Mouse (Mus musculus): ENCODE measurements around the gene Prop1. TPM values are rescaled to one million over a fixed set of nuclear protein-coding genes. Genes with fewer than 3 reads are reported as not detected.

The Prop1 gene
- polyA plus RNA-seq, 1 experiment = not detected

DNA sequence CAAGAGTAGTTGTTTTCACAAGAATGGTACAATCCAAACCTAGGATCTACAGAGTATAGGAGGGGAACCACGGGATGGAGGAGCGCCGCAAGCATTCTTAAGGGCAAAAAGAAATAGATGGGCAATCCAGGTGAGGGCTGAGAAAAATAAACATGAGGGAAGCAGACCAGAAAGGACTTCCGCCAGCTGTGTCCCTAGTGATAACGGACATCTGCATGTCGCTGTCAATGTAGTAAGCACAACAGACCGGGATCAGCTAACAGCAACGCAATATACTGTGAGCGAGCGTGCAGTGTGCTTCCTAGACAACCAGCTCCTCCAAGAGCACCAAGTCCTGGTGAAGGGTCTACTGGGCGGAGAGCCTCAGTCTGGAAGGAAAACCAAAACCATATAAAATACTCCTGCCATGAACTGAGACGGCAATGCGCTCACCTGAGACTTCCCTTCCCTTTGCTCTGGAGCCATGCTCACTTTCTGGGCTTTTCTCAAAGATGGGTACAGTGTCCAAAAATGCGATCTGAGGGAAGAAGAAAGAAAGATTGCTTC is 23.0 kb downstream of the Prop1 start:
- Histone ChIP-seq H3K27ac (ENCODE audit: insufficient read depth, low read depth, low read length) (no peak overlapping the region), H3K36me3 (ENCODE audit: control insufficient read depth, insufficient read depth, low read length) (no peaks in the 10 kb centered on the region), H3K4me1 (ENCODE audit: control insufficient read depth, insufficient read depth, insufficient read length, low read length) (no peaks in the 10 kb centered on the region), H3K4me3 (ENCODE audit: low read depth, low read length) (peak overlapping the region; percentile 82), H3K27me3 (ENCODE audit: control insufficient read depth, insufficient read depth, low read length) (no peaks in the 10 kb centered on the region)
- WGBS = 10% methylated on average over 14 of the region's 14 CpGs
- TF ChIP-seq POLR2A (IDR thresholded peaks at IDR 0.05; ENCODE audit: low read depth, low read length) (no peak), CTCF (IDR thresholded peaks at IDR 0.05; ENCODE audit: extremely low read depth, insufficient read length, insufficient replicate concordance, low read depth, low read length) (no peak)

- H3K36me3 ChIP-seq (ENCODE audit: control insufficient read depth, insufficient read depth, low read length) = no peaks in the 10 kb centered on the region
- WGBS = under 1% methylated on average over 47 of the region's 47 CpGs
- TF ChIP-seq POLR2A (IDR thresholded peaks at IDR 0.05; ENCODE audit: low read depth, low read length) = no peak
- peak; percentile 56; the same call in 1 of the 2 replicates for TF ChIP-seq CTCF (IDR thresholded peaks at IDR 0.05; ENCODE audit: extremely low read depth, insufficient read length, insufficient replicate concordance, low read depth, low read length)
- H3K27ac ChIP-seq (ENCODE audit: insufficient read depth, low read depth, low read length) = no peak within 1 kb of the TSS
- no peaks in the 10 kb centered on the region for H3K4me1 ChIP-seq (ENCODE audit: control insufficient read depth, insufficient read depth, insufficient read length, low read length)
- H3K4me3 ChIP-seq (ENCODE audit: low read depth, low read length) = peak within 1 kb of the TSS; percentile 76
- no peaks in the 10 kb centered on the region for H3K27me3 ChIP-seq (ENCODE audit: control insufficient read depth, insufficient read depth, low read length)
Observed at GRCm38 (mm10) chr11:50915671-50916320, 37.8 kb downstream of the Prop1 start, which contains the start of gene Zfp2. TSS of gene Zfp2 (minus strand) at chr11:50916165.

DNA sequence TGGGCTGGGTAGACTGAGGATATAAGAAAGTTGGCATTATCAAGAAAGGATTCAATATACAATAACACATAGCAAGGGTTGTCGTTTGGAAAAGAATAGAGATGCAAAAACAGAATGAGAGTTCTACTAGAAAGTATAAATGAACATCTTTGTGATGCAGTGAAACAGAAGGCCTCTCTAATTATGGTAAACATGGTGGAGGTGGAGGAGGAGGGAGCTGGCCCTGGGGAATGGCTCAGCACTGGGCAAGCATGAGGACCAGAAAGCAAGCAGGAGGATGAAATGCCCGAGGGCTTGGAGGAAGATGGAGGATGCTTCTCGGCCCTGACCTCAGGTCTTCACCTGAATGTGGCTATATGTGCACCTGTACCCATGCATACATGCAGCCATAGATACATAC is 39.1 kb downstream of the Prop1 start:
- Histone ChIP-seq H3K27ac (ENCODE audit: insufficient read depth, low read depth, low read length) (no peak overlapping the region), H3K36me3 (ENCODE audit: control insufficient read depth, insufficient read depth, low read length) (no peaks in the 10 kb centered on the region), H3K4me1 (ENCODE audit: control insufficient read depth, insufficient read depth, insufficient read length, low read length) (no peaks in the 10 kb centered on the region), H3K27me3 (ENCODE audit: control insufficient read depth, insufficient read depth, low read length) (no peaks in the 10 kb centered on the region), H3K4me3 (ENCODE audit: low read depth, low read length) (no peak overlapping the region)
- 88% methylated on average over 3 of the region's 3 CpGs for WGBS
- TF ChIP-seq POLR2A (IDR thresholded peaks at IDR 0.05; ENCODE audit: low read depth, low read length) = no peak
- TF ChIP-seq CTCF (IDR thresholded peaks at IDR 0.05; ENCODE audit: extremely low read depth, insufficient read length, insufficient replicate concordance, low read depth, low read length) = no peak

- Histone ChIP-seq H3K36me3 (ENCODE audit: control insufficient read depth, insufficient read depth, low read length) (0 out of 2 replicates have a peak, but pooled peaks cover 3% of the 10 kb centered on the region), H3K4me1 (ENCODE audit: control insufficient read depth, insufficient read depth, insufficient read length, low read length) (no peaks in the 10 kb centered on the region), H3K27ac (ENCODE audit: insufficient read depth, low read depth, low read length) (no peak overlapping the region), H3K4me3 (ENCODE audit: low read depth, low read length) (no peak overlapping the region), H3K27me3 (ENCODE audit: control insufficient read depth, insufficient read depth, low read length) (no peaks in the 10 kb centered on the region)
- WGBS = 95% methylated on average over 1 of the region's 1 CpGs
- TF ChIP-seq CTCF (IDR thresholded peaks at IDR 0.05; ENCODE audit: extremely low read depth, insufficient read length, insufficient replicate concordance, low read depth, low read length) = no peak
- no peak for TF ChIP-seq POLR2A (IDR thresholded peaks at IDR 0.05; ENCODE audit: low read depth, low read length)
Observed at GRCm38 (mm10) chr11:50913301-50913700, 40.3 kb downstream of the Prop1 start.

DNA sequence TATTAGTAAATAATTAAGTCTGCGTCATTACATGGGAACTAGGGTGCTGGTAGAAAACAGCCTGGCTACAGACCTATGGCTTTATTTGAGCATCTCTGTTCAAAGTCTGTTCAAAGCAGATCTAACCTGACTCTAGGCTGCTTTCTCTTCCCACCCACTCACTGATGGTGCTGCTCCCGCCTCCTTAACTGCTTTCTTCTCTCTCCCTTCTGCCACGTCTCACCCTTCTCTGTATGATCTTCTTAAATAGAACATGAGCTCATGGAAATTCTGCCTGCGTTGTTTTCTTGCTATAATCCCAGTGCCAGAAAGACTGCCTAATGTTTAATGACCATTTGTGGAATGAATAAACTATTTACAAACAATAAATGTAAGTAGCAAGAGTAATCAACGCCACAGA is 45.4 kb downstream of the Prop1 start:
- Histone ChIP-seq H3K36me3 (ENCODE audit: control insufficient read depth, insufficient read depth, low read length) (peaks cover 7% of the 10 kb centered on the region; the same call in 1 of the 2 replicates), H3K4me3 (ENCODE audit: low read depth, low read length) (no peak overlapping the region), H3K27ac (ENCODE audit: insufficient read depth, low read depth, low read length) (no peak overlapping the region), H3K27me3 (ENCODE audit: control insufficient read depth, insufficient read depth, low read length) (no peaks in the 10 kb centered on the region), H3K4me1 (ENCODE audit: control insufficient read depth, insufficient read depth, insufficient read length, low read length) (no peaks in the 10 kb centered on the region)
- no peak for TF ChIP-seq CTCF (IDR thresholded peaks at IDR 0.05; ENCODE audit: extremely low read depth, insufficient read length, insufficient replicate concordance, low read depth, low read length)
- WGBS = 88% methylated on average over 5 of the region's 5 CpGs

Other genes starting within 250 kb of the Prop1 start
- 0.19 and 0.38 TPM in 2 replicates for gene Zfp354c, start 126.0 kb downstream of the Prop1 start, polyA plus RNA-seq (2012; rRNA removed)
- gene Zfp879, start 112.2 kb downstream of the Prop1 start, polyA plus RNA-seq (2012; rRNA removed) = 0.05 TPM in 1 of 2 replicates, not detected in the other
- 0.24 and 0.53 TPM in 2 replicates for gene Grm6, start 103.1 kb downstream of the Prop1 start, polyA plus RNA-seq (2012; rRNA removed)
- gene Zfp454, start 66.1 kb downstream of the Prop1 start, polyA plus RNA-seq (2012; rRNA removed) = not detected in 2 replicates
- gene Zfp2, start 37.6 kb downstream of the Prop1 start, polyA plus RNA-seq (2012; rRNA removed) = 0.09 and 0.61 TPM in 2 replicates
- gene Zfp354b, start 22.1 kb downstream of the Prop1 start, polyA plus RNA-seq (2012; rRNA removed) = not detected in 2 replicates
- not detected in 2 replicates for gene 4933414I15Rik, start 10.0 kb downstream of the Prop1 start, polyA plus RNA-seq (2012; rRNA removed)
- not detected in 2 replicates for gene Olfr1378, start 12.8 kb upstream of the Prop1 start, polyA plus RNA-seq (2012; rRNA removed)
- not detected in 2 replicates for gene Olfr1377, start 28.2 kb upstream of the Prop1 start, polyA plus RNA-seq (2012; rRNA removed)
- not detected in 2 replicates for gene Olfr51, start 49.8 kb upstream of the Prop1 start, polyA plus RNA-seq (2012; rRNA removed)
- gene Olfr54, start 60.5 kb upstream of the Prop1 start, polyA plus RNA-seq (2012; rRNA removed) = not detected in 2 replicates
- not detected in 2 replicates for gene Olfr1375, start 94.3 kb upstream of the Prop1 start, polyA plus RNA-seq (2012; rRNA removed)
- gene Zfp354a, start 105.5 kb upstream of the Prop1 start, polyA plus RNA-seq (2012; rRNA removed) = 0.09 and 0.10 TPM in 2 replicates